Mouse (Mus musculus) 3T3-L1 (cell line): ENCODE results near the gene Zfp553.

Source experiments
- DNase-seq: peaks from one replicate; pipeline ENCODE4 v3.0.0-alpha.2; 2015; ENCODE audit warnings: low read depth, low spot score

Gene Zfp553

GRCm38 (mm10) chr7:127232622-127233367 is at the start of gene Zfp553, which contains the start of gene Sept1:
TSS of gene Zfp553 (plus strand) at chr7:127233061.
TSS of gene Sept1 (minus strand) at chr7:127233130.
- DNase-seq, result peak; percentile 78

- DNase-seq, result no peak
These were observed 49.5 kb upstream of the Zfp553 start for GRCm38 (mm10) chr7:127183345-127183744.

- peak; percentile 42 for DNase-seq
These were observed 49.0 kb upstream of the Zfp553 start for GRCm38 (mm10) chr7:127183828-127184227.

GRCm38 (mm10) chr7:127184720-127185119 is 48.1 kb upstream of the Zfp553 start:
- DNase-seq, result no peak

GRCm38 (mm10) chr7:127185601-127186000 is 47.3 kb upstream of the Zfp553 start:
- peak; percentile 67 for DNase-seq

GRCm38 (mm10) chr7:127187351-127187750 is 45.5 kb upstream of the Zfp553 start:
- no peak for DNase-seq

GRCm38 (mm10) chr7:127188305-127189276 is 44.3 kb upstream of the Zfp553 start:
- no peak for DNase-seq

GRCm38 (mm10) chr7:127190672-127191071 is 42.2 kb upstream of the Zfp553 start:
- no peak for DNase-seq

- DNase-seq, result no peak
These were observed 39.9 kb upstream of the Zfp553 start for GRCm38 (mm10) chr7:127192989-127193388.

- DNase-seq, result no peak
These were observed 38.7 kb upstream of the Zfp553 start for GRCm38 (mm10) chr7:127194011-127194632.

GRCm38 (mm10) chr7:127194633-127195029 is 38.2 kb upstream of the Zfp553 start:
- DNase-seq, result no peak

GRCm38 (mm10) chr7:127195544-127196295 is 37.1 kb upstream of the Zfp553 start, which contains the start of gene Cd2bp2:
TSS of gene Cd2bp2 (minus strand) at chr7:127196050.
- DNase-seq, result peak; percentile 98

- peak; percentile 11 for DNase-seq
These were observed 36.4 kb upstream of the Zfp553 start for GRCm38 (mm10) chr7:127196484-127196883.

GRCm38 (mm10) chr7:127206606-127207005 is 26.3 kb upstream of the Zfp553 start:
- peak; percentile 20 for DNase-seq

GRCm38 (mm10) chr7:127207374-127208294 is 25.2 kb upstream of the Zfp553 start:
- DNase-seq, result peak; percentile 14

GRCm38 (mm10) chr7:127208295-127208552 is 24.6 kb upstream of the Zfp553 start, which contains the start of gene Tbc1d10b:
TSS of gene Tbc1d10b (minus strand) at chr7:127208468.
- no peak for DNase-seq

- DNase-seq, result peak; percentile 99
These were observed 24.1 kb upstream of the Zfp553 start, which contains the start of gene Mylpf for GRCm38 (mm10) chr7:127208553-127209438. TSS of gene Mylpf (plus strand) at chr7:127208890.

- DNase-seq, result no peak
These were observed 23.0 kb upstream of the Zfp553 start for GRCm38 (mm10) chr7:127209851-127210250.

GRCm38 (mm10) chr7:127210266-127210665 is 22.6 kb upstream of the Zfp553 start:
- no peak for DNase-seq
